Mouse (Mus musculus): ENCODE data around the gene Adamts17. TPM values are rescaled to one million over a fixed set of nuclear protein-coding genes. Genes with fewer than 3 reads are reported as not detected.
A peak's percentile ranks its signal among the peaks of the same experiment; 100 is the strongest.

The Adamts17 gene
- polyA plus RNA-seq, 1 experiment from 2014 or later, result 1.9 TPM

GRCm38 (mm10) chr7:66892096-66892495, 52.6 kb downstream of the Adamts17 start:
- Histone ChIP-seq H3K4me3 (no peak overlapping the region), H3K36me3 (ENCODE audit: poor library complexity, severe bottlenecking) (no peaks in the 10 kb centered on the region), H3K27ac (no peak overlapping the region), H3K4me1 (no peaks in the 10 kb centered on the region), H3K9ac (no peak overlapping the region), H3K27me3 (no peaks in the 10 kb centered on the region), H3K9me3 (replicated peaks) (no peaks in the 10 kb centered on the region), H3K4me2 (no peak overlapping the region)
- no peak for ATAC-seq
- 82% methylated on average over 4 of the region's 4 CpGs for WGBS

GRCm38 (mm10) chr7:66902376-66902775, 62.8 kb downstream of the Adamts17 start:
- Histone ChIP-seq H3K27ac (no peak overlapping the region), H3K36me3 (ENCODE audit: poor library complexity, severe bottlenecking) (no peaks in the 10 kb centered on the region), H3K4me2 (no peak overlapping the region), H3K27me3 (no peaks in the 10 kb centered on the region), H3K4me1 (peaks cover 6% of the 10 kb centered on the region; the same call in 1 of the 2 replicates), H3K9me3 (replicated peaks) (no peaks in the 10 kb centered on the region), H3K9ac (no peak overlapping the region), H3K4me3 (no peak overlapping the region)
- ATAC-seq, result no peak
- 82% methylated on average over 7 of the region's 7 CpGs for WGBS

DNA sequence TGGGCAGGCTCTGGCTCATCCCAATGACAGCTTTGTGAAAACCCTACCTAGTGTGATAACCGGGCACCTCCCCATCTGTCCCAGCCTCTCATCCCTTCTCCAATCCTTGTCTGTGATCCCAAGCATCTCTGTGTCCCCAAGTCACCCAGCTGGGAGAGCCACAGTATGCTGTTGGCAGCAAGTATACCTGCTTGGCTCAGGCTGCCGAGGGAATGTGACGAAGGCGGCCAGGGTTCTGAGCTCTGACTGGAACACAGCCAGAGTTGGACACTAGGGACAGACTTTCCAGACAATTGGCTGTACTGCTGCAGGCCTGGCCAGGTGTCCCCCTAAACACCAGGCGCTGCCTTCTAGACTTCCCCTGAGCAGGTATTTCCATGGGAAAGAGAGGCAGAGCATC, 63.5 kb downstream of the Adamts17 start:
- H3K36me3 ChIP-seq (ENCODE audit: poor library complexity, severe bottlenecking), result no peaks in the 10 kb centered on the region

DNA sequence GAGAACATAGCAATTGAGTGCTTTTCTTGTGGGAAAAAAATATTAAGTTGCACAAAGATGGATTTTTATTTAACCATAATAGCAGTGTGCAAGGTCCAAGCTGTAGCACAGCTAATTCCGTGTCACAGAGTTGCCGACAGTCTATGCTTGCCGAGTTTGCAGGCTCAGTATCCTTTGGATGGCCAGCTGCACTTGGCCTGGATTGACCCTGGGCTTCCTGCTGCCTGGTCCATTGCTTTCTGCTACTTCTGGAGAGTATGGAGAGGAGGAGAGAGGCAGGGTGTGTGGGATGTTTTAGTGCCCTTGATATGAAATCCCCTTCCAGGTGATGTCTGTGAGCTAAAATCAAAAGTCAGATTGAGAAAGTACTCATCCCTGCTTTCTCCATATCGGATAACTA, 66.4 kb downstream of the Adamts17 start:
- H3K4me3 ChIP-seq, result no peak overlapping the region
- 88% methylated on average over 4 of the region's 4 CpGs for WGBS
- no peak for ATAC-seq

More for the DNA sequence above, 63.5 kb downstream of the Adamts17 start:
- H3K9me3 ChIP-seq (replicated peaks), result no peaks in the 10 kb centered on the region
- H3K4me2 ChIP-seq, result no peak overlapping the region
- no peaks in the 10 kb centered on the region for H3K27me3 ChIP-seq
- peaks cover 6% of the 10 kb centered on the region; the same call in 1 of the 2 replicates for H3K4me1 ChIP-seq
- H3K9ac ChIP-seq, result no peak overlapping the region
- ATAC-seq, result no peak
- H3K4me3 ChIP-seq, result no peak overlapping the region
- no peak overlapping the region for H3K27ac ChIP-seq
- 77% methylated on average over 5 of the region's 5 CpGs for WGBS

GRCm38 (mm10) chr7:66912866-66913265, 73.3 kb downstream of the Adamts17 start:
- Histone ChIP-seq H3K27ac (no peak overlapping the region), H3K4me1 (peaks cover 6% of the 10 kb centered on the region; the same call in 1 of the 2 replicates), H3K9ac (no peak overlapping the region), H3K4me2 (no peak overlapping the region), H3K4me3 (no peak overlapping the region), H3K9me3 (replicated peaks) (no peaks in the 10 kb centered on the region), H3K27me3 (no peaks in the 10 kb centered on the region), H3K36me3 (ENCODE audit: poor library complexity, severe bottlenecking) (no peaks in the 10 kb centered on the region)
- 58% methylated on average over 5 of the region's 5 CpGs for WGBS
- ATAC-seq, result no peak

More for the DNA sequence above, 66.4 kb downstream of the Adamts17 start:
- H3K9me3 ChIP-seq (replicated peaks), result no peaks in the 10 kb centered on the region
- H3K36me3 ChIP-seq (ENCODE audit: poor library complexity, severe bottlenecking), result no peaks in the 10 kb centered on the region
- no peaks in the 10 kb centered on the region for H3K27me3 ChIP-seq
- H3K4me2 ChIP-seq, result no peak overlapping the region
- no peak overlapping the region for H3K27ac ChIP-seq
- no peak overlapping the region for H3K9ac ChIP-seq
- H3K4me1 ChIP-seq, result peaks cover 6% of the 10 kb centered on the region; the same call in 1 of the 2 replicates

DNA sequence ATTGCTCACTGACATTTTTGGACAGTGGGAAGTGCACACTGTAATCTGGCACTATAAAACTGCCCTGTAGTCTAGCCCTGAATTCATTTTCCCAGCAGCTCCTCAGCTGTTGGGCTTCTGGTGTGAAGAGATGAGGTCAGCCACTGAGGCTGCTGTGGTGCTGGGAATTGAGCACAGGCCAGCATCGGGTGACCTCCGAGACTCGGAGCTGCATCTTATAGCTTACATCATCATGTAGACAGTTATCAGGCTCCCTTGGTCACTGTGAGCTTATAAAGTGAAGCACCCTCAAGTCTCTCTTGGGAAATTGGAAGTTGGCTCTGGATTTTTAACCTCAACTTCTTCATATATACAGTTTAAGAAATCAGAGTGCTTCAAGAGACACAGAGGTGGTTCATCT, 84.1 kb downstream of the Adamts17 start:
- H3K36me3 ChIP-seq (ENCODE audit: poor library complexity, severe bottlenecking), result no peaks in the 10 kb centered on the region
- no peak for ATAC-seq
- no peak overlapping the region for H3K9ac ChIP-seq
- H3K4me3 ChIP-seq, result no peak overlapping the region
- no peak overlapping the region for H3K27ac ChIP-seq
- no peaks in the 10 kb centered on the region for H3K9me3 ChIP-seq (replicated peaks)
- H3K27me3 ChIP-seq, result no peaks in the 10 kb centered on the region
- H3K4me2 ChIP-seq, result no peak overlapping the region
- whole genome bisulfite sequencing, result 91% methylated on average over 3 of the region's 3 CpGs
- H3K4me1 ChIP-seq, result no peaks in the 10 kb centered on the region

DNA sequence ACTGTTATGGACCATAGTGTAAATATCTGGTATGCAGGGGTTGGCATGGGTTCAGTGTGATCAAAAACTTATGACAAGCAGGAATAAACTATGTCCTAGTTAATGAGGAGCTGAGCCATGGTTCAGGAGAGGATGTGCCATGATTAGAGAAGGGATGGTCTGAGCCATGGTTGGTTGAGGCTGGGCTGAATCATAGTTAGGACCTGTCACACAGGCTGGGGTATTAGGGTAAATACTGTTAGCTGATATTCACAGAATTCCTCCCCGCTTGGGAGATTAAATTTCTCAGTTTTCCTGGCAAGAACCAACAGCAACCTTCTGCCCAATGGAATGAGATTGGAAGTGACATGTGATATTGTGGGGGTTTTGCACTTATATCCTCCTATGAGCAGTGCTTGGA, 84.6 kb downstream of the Adamts17 start:
- 85% methylated on average over 1 of the region's 1 CpGs for WGBS

GRCm38 (mm10) chr7:66929263-66929662, 89.7 kb downstream of the Adamts17 start:
- ATAC-seq, result no peak

More for the DNA sequence above, 84.6 kb downstream of the Adamts17 start:
- Histone ChIP-seq H3K4me1 (no peaks in the 10 kb centered on the region), H3K27ac (no peak overlapping the region), H3K9me3 (replicated peaks) (no peaks in the 10 kb centered on the region), H3K4me3 (no peak overlapping the region), H3K4me2 (no peak overlapping the region), H3K27me3 (no peaks in the 10 kb centered on the region), H3K9ac (no peak overlapping the region), H3K36me3 (ENCODE audit: poor library complexity, severe bottlenecking) (no peaks in the 10 kb centered on the region)
- no peak for ATAC-seq

DNA sequence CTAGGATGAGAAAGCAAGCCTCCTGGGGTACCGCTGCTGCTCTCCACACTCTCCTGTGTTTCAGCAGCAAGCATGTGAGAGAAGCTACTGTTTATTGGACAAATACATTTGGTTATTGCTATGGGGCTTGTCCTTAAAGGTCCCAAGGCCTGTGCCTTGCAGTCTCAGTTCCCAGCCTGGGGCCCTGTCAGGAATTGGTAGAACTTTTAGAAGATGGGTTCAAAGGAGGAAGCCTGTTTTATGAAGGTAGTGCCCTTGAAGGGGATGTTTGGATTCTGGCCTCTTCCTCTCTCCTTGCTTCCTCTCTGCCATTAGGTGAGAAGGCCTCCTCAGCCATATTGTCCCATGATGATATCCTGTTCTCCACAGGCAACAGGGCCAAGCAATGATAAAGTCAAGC, 91.8 kb downstream of the Adamts17 start:
- H3K27ac ChIP-seq, result no peak overlapping the region
- H3K27me3 ChIP-seq, result no peaks in the 10 kb centered on the region
- no peaks in the 10 kb centered on the region for H3K36me3 ChIP-seq (ENCODE audit: poor library complexity, severe bottlenecking)
- H3K9ac ChIP-seq, result no peak overlapping the region
- WGBS, result 92% methylated on average over 1 of the region's 1 CpGs
- ATAC-seq, result no peak
- H3K4me3 ChIP-seq, result no peak overlapping the region
- no peaks in the 10 kb centered on the region for H3K9me3 ChIP-seq (replicated peaks)
- H3K4me1 ChIP-seq, result peaks cover 31% of the 10 kb centered on the region
- H3K4me2 ChIP-seq, result no peak overlapping the region

More at GRCm38 (mm10) chr7:66929263-66929662, 89.7 kb downstream of the Adamts17 start:
- Histone ChIP-seq H3K27me3 (no peaks in the 10 kb centered on the region), H3K27ac (no peak overlapping the region), H3K36me3 (ENCODE audit: poor library complexity, severe bottlenecking) (no peaks in the 10 kb centered on the region), H3K9ac (no peak overlapping the region), H3K4me1 (peaks cover 14% of the 10 kb centered on the region), H3K4me3 (no peak overlapping the region), H3K4me2 (no peak overlapping the region), H3K9me3 (replicated peaks) (no peaks in the 10 kb centered on the region)
- 60% methylated on average over 6 of the region's 6 CpGs for WGBS

- no peaks in the 10 kb centered on the region for H3K27me3 ChIP-seq
- H3K36me3 ChIP-seq (ENCODE audit: poor library complexity, severe bottlenecking), result no peaks in the 10 kb centered on the region
- H3K9me3 ChIP-seq (replicated peaks), result no peaks in the 10 kb centered on the region
- H3K9ac ChIP-seq, result no peak overlapping the region
- H3K4me2 ChIP-seq, result no peak overlapping the region
- H3K4me3 ChIP-seq, result no peak overlapping the region
- no peak for ATAC-seq
- WGBS, result 45% methylated on average over 4 of the region's 4 CpGs
- H3K27ac ChIP-seq, result no peak overlapping the region
- peaks cover 35% of the 10 kb centered on the region for H3K4me1 ChIP-seq
Observed at GRCm38 (mm10) chr7:66933251-66933650, 93.7 kb downstream of the Adamts17 start.

DNA sequence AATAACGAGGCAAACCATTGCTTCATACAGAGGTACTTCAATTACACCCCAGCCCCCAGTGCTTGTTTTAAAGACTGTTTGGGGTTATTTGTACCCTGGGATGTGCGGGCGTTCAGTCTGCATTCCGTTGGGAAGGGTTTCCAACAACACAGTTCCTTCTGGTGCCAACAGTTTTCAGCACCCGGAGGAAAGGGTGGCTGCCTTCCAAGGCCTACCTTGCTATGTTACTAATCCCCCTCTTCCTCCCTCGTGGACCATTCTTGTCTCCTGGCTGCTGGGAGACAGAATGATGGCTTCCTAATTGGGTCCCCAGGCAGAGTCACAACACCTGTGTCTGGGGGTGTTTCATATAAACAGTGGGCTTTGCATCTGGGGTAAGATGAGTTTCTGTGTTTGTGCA, 94.5 kb downstream of the Adamts17 start:
- peak; percentile 50; the same call in 1 of the 2 replicates for ATAC-seq

DNA sequence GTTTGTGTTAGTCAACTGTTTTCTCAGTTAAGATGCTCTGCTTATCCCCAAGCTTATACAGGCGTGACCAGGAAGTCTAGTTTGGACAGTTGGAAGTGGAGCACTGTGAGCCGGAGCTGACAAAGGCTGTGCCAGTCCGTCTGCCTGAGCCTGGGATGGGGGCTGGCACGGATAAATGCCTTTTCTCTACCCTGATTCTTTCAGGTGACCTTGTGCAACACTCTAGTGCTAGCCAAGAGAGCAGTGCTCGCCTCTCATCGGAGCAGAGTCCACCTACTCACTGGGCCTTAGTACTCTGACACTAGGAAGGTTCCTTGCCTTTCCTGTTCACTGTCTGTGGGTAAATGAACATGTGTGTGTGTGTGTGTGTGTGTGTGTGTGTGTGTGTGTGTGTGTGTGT, 95.5 kb downstream of the Adamts17 start:
- H3K4me1 ChIP-seq, result peaks cover 40% of the 10 kb centered on the region
- no peaks in the 10 kb centered on the region for H3K9me3 ChIP-seq (replicated peaks)
- 89% methylated on average over 6 of the region's 6 CpGs for WGBS
- no peak overlapping the region for H3K9ac ChIP-seq
- no peaks in the 10 kb centered on the region for H3K36me3 ChIP-seq (ENCODE audit: poor library complexity, severe bottlenecking)
- H3K27ac ChIP-seq, result no peak overlapping the region
- H3K4me2 ChIP-seq, result no peak overlapping the region
- ATAC-seq, result no peak
- no peak overlapping the region for H3K4me3 ChIP-seq
- H3K27me3 ChIP-seq, result no peaks in the 10 kb centered on the region

More for the DNA sequence above, 94.5 kb downstream of the Adamts17 start:
- Histone ChIP-seq H3K4me2 (no peak overlapping the region), H3K9ac (no peak overlapping the region), H3K27ac (no peak overlapping the region; the same call in 1 of the 2 replicates), H3K9me3 (replicated peaks) (no peaks in the 10 kb centered on the region), H3K27me3 (no peaks in the 10 kb centered on the region), H3K4me1 (peaks cover 40% of the 10 kb centered on the region), H3K4me3 (no peak overlapping the region), H3K36me3 (ENCODE audit: poor library complexity, severe bottlenecking) (no peaks in the 10 kb centered on the region)
- WGBS, result 40% methylated on average over 6 of the region's 6 CpGs

DNA sequence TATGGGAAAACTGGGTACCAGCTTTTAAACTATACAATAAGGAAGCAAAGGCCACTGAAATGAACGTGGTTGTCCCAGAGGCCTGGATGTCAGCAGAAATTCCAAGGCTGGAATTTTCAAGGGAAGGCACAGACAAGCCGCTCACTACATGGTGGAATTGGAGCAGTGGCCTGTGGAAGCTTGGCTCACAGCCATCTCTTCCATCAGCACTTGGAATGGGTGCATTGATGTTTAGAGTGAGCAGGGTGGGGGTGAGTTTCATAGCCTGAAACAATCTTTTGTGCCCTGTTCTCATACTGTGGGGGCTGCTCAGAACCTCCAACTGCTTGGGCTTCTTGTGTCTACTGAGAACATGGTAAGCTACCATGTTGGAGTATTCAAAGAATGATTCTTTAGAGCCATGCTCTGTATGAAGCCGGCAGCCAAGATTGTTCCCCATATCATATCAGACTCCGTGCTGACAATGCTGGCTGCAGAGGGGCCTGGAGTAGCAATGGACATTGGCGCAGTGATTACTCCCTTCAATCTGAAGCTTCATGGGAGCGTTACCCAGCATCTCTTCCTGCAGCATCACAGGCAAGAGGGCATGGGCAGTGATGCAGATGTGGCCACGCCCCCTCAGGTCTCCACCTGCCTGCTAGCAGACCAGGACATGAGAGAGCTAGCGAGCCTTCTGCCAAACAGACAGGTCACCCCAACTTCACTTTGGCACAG, 96.7 kb downstream of the Adamts17 start:
- Histone ChIP-seq H3K36me3 (ENCODE audit: poor library complexity, severe bottlenecking) (no peaks in the 10 kb centered on the region), H3K4me3 (no peak overlapping the region), H3K4me1 (peaks cover 40% of the 10 kb centered on the region), H3K9ac (no peak overlapping the region), H3K27ac (no peak overlapping the region), H3K4me2 (no peak overlapping the region), H3K27me3 (no peaks in the 10 kb centered on the region), H3K9me3 (replicated peaks) (no peaks in the 10 kb centered on the region)
- 81% methylated on average over 8 of the region's 8 CpGs for WGBS
- peak; percentile 65 for ATAC-seq
